Mouse (Mus musculus) heart, postnatal 10 days (tissue): ENCODE measurements around the gene Cyb5rl. TPM values are rescaled to one million over a fixed set of nuclear protein-coding genes. Genes with fewer than 3 reads are reported as not detected.

ENCODE experiments used
- DNase-seq, 2 experiments: peaks; one replicate each; pipeline ENCODE4 v3.0.0; 2021
- intact Hi-C: fragments of 180-260 bp; cut with DNase I; formaldehyde crosslinking; loops from one replicate; pipeline ENCODE4 v1.15.1; 2025
- total RNA-seq, 2 experiments: library from RNA; stranded (reverse); gene quantifications; 2 replicates each; pipeline ENCODE4 v1.2.3; 2021

Gene Cyb5rl
- total RNA-seq, 2 experiments from 2014 or later = 11.4 to 12.0 TPM

GRCm38 (mm10) chr4:107058781-107059180 lies 8.0 kb upstream of the Cyb5rl start:
- DNase-seq = no peak
- intact Hi-C loops = no loop called here

GRCm38 (mm10) chr4:107061560-107061959 lies 5.2 kb upstream of the Cyb5rl start:
- DNase-seq = no peak
- intact Hi-C loops = no loop called here

- intact Hi-C loops = no loop called here
- DNase-seq = no peak
Measured at GRCm38 (mm10) chr4:107063214-107063613, 3.6 kb upstream of the Cyb5rl start.

DNA sequence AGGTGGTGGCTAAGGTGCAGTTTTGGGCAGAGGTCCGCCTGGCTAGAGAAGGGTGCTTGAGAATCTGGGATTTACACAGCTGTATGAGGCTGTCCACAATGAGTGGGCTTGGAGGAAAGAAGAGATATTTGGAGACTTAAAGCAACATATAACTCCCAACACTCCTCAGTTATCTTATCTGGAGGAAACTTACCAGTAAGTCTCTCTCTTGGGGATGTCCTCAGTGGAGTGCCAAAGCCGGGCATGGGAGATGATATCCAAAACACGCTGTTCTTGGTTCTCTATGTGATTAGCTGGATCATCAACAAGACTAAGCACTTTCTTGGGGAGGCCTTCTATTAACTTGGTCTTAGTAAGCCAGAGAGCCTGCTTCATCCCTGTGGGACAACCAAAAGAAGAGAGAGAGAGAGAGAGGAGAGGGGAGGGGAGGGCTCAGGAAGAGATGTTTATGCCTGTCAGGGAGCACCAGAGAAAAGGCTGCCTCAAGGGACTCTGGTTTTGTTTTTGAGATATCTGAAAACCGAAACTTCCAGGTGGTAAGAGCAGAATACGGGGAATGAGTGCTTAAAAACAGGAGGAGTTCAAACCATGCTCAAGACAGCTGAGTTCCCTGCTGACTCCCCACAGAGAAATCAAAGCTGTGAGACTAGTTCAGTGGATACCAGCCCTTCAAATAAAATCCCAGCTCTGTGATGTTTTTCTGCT lies 2.2 kb upstream of the Cyb5rl start:
- intact Hi-C loops = loop anchor here (5.0 kb wide), 2 partner anchors 152 to 227 kb away; partner anchors contain the start of gene Ssbp3
- no peak for DNase-seq

- DNase-seq = no peak
- intact Hi-C loops = loop anchor here (2.0 to 5.0 kb wide), 3 partner anchors 98 to 230 kb away; partner anchors contain the start of gene Ssbp3
Measured at GRCm38 (mm10) chr4:107067151-107067840, 508 bp downstream of the Cyb5rl start.

DNA sequence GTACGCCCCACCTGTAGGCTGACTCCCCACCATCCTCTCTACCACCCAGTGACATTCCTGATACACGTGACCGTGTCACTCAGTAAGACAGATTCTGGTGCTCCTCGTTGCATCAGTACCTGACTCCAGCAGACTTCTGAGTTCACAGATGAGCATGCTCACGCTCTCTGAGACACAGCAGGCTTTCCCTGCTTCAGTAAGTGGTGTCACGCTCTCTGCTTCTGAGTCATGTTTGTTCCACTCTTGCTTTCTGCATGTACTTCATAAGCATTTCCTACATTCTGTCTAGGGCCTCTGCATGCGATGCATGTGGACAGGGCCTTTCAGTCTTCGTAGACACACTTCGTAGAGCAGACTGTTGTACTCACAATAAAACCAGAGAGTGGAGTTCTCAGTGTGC lies 5.6 kb downstream of the Cyb5rl start:
- no peak for DNase-seq
- intact Hi-C loops = no loop called here

GRCm38 (mm10) chr4:107075456-107075855 lies 8.7 kb downstream of the Cyb5rl start:
- intact Hi-C loops = loop anchor here (5.0 kb wide), 1 partner anchor 47 kb away; no protein-coding TSS in a partner anchor
- peak; percentile 26 to 33 for DNase-seq

DNA sequence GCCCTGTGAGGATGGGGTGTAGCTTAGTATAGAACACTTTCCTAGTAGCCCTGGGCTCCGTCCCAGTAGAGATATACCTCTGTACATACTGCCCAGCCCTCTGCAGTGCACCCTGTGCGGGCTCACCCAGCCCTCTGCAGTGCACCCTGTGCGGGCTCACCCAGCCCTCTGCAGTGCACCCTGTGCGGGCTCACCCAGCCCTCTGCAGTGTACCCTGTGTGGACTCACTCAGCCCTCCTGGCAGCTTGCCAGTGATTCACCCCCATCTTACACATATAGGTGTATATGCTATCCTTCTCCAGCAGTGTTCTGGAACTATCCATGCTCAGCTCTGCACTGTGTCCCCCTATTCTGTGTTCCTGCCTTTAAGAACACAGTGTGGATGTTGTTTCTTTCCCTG lies 12.1 kb downstream of the Cyb5rl start:
- DNase-seq = no peak
- intact Hi-C loops = loop anchor here (5.0 kb wide), 1 partner anchor 43 kb away; no protein-coding TSS in a partner anchor

DNA sequence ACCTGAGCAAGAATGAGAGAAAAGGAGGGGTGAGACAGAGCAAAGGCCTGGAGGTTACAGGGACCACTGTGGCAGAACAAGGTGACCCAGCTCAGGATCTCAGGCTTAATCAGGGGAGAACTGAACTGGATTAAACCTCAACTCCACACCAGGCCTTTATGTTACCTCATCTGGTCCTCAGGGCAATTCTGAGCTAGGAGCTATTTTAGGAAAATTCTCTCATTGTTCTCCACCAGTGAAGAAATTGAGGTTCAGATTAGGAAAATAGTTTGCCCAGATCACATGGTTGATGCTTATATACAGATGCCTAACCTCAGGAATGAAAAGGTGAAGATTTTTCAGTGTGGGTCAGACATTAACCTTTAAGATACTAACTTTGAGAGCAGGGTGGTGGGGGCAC lies 12.9 kb downstream of the Cyb5rl start:
- intact Hi-C loops = loop anchor here (5.0 kb wide), 1 partner anchor 43 kb away; no protein-coding TSS in a partner anchor

DNA sequence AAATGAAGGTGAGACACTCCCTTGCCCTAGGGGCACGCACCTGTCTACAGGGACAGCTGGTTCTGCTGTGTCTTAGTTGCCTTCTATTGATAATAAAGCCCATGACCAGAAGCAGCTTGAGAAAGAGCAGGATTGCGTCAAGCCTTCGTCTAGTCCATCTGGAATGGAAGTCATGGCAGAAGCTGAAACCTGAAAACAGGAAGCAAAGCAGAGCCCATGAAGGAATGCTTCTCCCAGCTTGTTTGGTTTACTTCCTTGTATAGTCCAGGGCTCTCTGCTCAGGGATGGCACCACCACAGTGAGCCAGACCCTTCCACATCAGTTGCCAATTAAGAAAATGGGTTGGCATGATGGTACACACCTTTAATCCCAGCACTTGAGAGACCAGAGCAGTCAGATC lies 15.4 kb downstream of the Cyb5rl start:
- intact Hi-C loops = no loop called here
- DNase-seq = no peak

More for the DNA sequence above, 12.9 kb downstream of the Cyb5rl start:
- no peak for DNase-seq

- intact Hi-C loops = no loop called here
- DNase-seq = no peak
Measured at GRCm38 (mm10) chr4:107083126-107083525, 16.3 kb downstream of the Cyb5rl start.

DNA sequence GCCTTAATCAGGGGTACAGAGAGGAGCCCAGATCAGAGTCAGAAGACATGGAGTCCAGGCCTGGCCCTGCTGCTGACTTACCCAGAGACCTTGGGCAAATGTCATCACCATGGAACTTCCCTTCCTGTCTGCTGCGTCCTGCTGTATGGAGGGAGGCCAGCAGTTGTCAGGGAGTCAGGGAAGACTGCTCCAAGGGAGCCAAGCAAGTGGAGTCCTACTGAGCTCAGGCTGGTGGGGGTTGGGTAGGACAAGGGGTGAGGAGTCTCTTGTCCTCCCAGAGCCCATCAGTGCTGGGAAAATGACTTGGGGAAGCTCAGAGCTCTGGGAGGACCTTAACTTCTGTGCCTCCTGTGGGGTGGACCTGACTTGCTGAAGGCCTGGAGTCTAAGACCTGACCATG lies 17.6 kb downstream of the Cyb5rl start:
- intact Hi-C loops = no loop called here
- DNase-seq = peak in 1 of 2 experiments; percentile 18

DNA sequence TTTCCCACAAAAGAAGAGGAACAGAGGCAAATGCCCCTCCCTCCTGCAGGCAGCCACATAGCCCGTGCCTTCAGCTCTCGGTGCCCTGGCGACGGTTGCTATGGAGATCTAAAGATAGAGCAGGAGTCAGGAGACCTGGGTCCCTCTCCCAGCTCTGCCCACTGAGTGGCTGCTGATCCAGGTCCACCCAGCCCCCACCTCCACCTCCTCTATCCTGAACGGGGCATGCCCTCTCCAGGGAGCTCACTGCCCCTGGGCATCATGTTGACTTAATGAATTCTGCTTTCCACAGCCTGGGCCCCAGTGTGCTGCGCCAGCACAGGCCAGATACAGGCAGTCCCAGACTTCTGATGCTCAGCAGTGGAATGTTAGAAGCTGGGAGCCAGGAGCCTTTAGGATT lies 18.1 kb downstream of the Cyb5rl start:
- peak in 1 of 2 experiments; percentile 34 for DNase-seq
- intact Hi-C loops = no loop called here

DNA sequence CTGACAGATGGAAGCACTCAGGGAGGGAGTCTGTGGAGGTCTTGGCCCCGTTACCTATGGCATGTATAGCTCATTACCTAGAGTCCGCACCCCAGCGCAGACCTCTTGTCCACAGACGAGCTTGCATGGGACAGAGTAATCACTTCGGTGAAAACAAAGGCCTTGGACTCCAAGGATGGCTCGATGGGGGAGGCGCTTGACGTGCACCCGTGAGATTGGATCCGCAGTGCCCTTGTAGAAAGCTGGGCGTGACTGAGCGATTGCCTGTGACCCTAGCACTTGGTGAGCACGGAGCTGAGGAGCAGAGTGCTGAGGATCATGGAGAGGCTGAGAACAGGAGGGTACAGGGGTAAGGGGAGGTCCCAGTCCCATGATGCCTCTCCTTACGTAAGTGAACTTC lies 24.9 kb downstream of the Cyb5rl start:
- intact Hi-C loops = no loop called here
- no peak for DNase-seq

DNA sequence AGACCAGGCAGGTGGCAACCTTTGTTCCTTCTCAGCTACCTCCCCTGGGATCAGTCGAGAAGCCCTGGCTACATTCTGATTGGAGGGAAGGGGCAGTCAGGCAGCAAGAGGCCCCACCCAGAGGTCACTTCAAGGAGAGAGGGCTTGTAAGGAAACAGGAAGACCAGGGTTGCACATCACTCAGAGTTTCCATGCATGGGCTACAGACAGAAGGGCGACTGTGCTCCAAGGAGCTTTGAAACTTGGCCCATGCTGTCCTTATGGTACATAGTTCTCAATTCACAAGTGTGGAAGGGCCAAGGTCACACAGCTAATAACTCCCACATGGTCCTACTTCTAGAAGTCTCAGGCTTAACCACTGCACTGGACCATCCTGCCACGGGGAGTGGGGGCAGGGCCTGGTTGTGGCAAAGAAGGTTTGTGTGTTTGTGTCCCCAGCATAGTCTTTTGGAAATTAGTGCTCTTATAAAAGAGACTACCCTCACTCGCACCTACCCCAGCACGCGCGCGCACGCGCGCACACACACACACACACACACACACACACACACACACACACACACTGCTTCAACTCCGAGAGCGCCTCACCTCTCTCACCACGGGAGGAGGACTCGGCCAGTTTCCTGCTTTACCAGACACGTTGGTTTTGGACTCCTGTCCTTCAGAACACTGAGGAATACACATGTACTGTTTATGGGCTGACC lies 27.8 kb downstream of the Cyb5rl start:
- no peak for DNase-seq
- intact Hi-C loops = no loop called here

DNA sequence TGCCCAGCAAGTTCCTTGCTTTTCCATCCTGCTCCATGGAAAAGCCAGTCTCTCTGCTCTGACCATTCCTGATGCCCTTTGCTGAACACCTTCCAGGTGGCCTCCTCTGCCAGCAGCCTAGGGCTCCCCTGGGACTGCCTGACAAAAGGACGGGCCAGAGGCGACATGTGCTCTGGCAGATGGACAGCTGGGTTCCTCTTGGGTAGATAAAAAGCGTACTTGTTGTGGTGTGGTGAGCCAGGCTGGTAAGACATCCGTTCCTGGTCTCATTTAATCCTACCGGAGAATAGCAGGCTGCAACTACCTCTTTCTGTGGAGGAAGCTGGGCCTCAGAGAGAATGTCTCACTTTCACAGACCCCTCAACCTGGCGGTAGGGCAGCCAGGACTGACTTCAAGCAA lies 29.3 kb downstream of the Cyb5rl start:
- DNase-seq = no peak
- intact Hi-C loops = no loop called here

DNA sequence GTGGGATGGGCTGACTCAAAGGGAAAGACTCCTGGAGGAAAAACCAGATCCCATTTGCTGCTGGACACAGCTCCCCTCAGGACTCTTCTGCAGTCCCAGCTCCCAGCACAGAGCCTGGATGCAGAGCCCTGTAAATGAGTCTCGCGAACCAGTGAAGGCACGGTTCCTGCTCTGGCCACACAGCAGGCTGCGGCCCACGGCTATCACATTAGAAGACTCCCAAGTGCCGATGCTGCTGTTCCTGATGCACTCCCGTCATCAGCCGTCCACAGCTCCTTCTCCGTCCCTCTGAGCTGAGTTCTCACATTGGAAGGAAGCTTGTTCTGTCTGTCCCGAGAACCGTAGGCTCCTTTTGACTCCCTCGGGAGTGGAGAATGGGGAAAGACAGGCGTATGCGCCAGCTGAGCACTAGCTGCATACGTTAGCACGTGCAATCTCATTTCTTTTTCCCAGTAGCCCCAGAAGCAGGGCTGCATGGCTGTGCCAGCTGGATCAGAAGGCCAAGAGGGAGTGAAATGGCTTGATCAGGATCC lies 30.1 kb downstream of the Cyb5rl start, which contains the start of gene Cdcp2:
Gene Cdcp2, plus strand, starts transcription at position 51 of the 533 bp plus-strand sequence.
- DNase-seq = no peak

GRCm38 (mm10) chr4:107097871-107098270 lies 31.1 kb downstream of the Cyb5rl start:
- DNase-seq = no peak
- intact Hi-C loops = no loop called here

More for the DNA sequence above, 30.1 kb downstream of the Cyb5rl start, which contains the start of gene Cdcp2:
- intact Hi-C loops = no loop called here

- intact Hi-C loops = no loop called here
- DNase-seq = no peak
Measured at GRCm38 (mm10) chr4:107098375-107098774, 31.6 kb downstream of the Cyb5rl start.

DNA sequence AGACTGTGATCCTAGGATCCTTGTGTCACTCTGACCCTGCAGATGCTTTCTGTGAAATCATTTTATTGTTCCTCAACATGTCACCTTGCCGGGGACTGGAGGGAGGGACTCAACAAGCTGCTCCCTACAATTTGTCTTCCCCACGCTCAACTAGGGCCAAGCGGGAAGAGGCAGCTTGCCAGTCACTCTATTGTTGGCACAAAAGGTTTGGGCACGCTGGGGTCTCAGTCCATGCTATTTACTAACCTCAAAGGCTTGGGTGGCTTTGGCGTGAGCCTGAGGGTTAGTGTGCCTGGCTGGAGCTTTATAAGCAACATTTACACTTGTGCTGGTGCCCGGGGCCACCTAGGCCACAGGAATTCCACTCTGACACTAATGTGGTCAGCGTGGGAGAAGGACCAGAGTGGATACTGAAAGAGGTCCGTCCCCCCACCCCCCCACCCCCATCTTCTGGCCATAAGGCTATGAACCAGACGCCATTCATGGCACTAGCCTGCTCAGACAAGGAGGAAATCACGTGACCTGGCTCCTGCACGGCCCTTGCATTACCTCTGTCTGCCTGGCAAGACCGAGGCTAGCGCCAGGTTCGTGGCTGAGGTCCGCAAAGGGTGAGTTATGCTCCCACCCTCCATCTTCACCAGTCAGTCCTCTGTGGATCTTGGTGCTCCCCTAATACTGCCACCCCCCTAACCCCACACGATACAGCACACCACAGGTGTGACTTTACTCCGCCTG lies 32.2 kb downstream of the Cyb5rl start:
- intact Hi-C loops = no loop called here
- no peak for DNase-seq
